Mouse (Mus musculus) kidney, adult 9 months (tissue): ENCODE measurements around the gene Fam107b.

Source experiments
- DNase-seq: peaks from one replicate; pipeline ENCODE4 v3.0.0; 2022

Gene Fam107b

DNA sequence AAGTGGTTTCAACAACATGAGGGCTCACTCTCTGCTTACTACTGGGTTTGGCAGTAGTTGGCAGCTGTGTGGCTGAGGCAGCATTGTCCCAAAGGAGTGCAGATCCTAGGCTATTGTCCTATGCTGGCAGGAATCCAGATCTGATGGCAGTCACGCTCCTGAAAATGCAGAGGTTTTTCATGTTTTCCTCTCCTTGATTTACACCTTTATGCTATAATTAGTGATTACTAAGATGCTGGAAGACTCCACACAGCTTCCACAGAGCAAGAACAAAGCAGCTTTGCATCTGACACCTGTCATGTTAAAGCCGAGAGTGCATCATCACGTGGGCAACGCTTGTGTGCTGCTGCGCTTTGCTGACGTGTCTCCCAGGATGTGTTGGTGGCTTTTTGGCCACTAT, 172.2 kb downstream of the Fam107b start:
- no peak for DNase-seq

DNA sequence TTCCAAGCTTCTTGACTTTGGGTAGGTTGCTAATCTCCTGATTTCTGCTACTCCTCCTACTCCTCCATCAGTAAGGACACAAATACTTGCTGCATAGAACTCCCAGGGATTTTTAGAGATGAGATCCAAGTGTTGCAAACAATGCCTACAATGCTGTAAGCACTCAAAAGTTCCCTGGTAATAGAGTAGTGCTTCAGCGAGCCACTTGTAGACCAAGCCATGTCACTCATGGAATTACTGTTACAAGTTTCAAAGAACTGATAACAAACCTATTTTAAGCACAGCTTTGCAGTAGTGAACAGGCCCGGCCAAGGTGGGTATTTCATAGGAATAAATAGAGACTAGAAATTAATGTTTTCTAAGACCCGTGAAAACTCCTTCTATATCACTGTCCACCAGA, 174.8 kb downstream of the Fam107b start:
- no peak for DNase-seq

DNA sequence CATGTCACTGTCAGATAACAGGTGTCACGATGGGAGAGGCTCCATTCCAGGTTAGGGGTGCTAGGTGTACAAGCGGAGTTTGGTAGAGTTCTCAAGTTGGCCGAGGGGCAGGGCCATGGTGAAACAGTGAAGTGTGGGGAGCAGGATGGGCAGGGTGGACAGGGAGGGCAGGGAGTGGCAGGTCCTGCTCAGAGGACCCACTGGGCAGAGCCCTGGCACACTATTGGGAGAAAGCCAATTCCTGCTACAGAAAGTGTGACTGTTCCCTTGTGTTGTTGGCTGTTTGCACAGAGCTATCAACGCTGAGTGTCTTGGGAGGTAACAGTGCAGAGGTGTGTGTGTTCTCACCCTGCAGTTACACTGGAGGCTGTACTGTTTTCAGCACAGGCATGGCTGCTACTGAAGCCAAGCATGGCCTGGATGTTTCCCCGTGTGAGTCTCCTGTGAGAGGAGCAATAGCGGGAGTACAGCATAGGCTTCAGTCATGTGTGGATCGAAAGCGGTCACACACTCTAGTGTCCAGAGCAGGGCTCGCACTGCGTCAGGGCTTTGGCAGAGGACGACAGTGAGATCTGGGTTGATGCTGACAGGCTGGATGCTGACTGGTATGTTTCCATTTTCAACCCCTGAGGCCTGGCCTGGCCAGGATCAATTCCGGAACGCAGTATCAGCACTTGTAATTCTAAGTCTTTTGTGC, 175.8 kb downstream of the Fam107b start:
- DNase-seq: no peak

DNA sequence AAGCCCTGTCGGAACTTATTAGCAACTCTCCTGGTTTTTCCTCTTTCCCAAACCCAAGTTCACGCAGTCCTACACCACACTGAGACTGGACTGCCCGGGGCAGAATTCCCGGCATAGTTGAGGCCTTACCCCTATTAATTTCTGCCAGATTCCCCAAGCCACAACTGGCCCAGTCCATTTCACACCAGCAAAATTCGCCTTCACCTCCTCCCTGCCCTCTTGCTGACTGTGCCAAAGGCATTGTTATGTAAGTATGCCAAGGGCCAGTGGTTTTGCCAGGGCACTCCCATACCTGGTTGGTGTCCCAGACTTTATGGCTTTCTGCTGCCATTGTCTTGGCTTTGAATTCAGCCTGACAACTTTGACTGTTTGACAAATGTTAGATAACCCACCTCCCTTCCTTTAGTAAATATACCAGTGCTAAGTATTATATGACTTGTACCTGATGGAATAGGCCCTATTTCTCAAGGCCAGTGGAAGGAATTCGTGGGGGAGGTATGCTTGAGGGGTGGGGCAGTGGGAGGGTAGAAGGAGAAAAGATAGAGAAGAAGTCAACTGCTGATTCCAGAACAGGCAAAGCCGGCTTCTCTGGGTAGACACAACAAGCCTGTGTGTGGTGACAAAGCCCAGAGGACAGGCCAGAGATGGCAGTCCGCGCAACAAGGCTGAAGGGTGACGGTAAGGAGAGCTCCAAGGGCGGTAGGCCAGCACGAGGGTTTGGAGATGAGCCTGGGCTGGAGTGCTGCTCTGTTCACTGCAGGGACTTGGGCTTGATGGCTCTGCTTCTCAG, 178.6 kb downstream of the Fam107b start:
- peak; percentile 92 for DNase-seq

DNA sequence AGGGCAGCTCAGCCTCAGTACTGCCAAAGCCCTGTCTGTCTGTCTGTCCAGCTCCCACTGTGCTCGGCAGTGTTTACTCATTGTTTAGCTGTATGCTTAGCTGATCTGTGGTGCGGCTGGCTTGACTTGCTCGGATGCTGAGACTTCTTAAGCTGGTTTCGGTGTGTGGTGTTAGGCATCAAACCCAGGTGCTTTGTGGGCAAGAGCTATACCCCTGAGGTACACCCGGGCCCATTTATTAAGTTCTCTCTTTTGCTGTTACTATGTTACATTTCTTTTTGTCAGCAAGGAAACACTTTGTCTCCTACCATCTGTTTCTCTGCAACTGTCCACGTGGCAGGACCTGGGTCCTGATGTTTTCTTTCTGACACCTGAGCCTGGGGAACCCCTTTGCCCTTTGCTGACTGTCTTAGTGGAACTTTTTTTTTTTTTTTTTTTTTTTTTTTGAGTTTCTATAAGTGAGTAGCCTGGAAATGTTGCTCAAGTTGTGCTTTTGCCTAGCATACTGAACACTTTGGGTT, 179.3 kb downstream of the Fam107b start:
- no peak for DNase-seq

DNA sequence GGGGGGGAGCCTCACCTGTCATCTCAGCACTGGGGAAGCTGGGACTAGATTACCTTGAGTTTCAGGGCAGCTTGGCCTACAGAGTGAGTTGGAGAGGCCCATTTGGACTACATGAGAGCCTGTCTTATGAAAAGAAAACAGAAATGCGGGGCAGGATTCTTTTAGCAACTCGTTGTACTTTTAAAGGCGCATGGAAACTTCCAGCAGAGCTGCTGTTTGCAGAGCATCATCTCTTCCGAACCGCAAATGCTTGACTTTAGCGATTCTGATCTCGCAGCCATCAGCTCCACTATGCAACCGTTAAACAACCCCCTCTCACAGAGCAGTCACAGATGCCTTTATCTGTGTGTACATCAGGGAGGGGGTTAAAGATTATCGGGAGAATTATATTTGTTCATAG, 179.8 kb downstream of the Fam107b start:
- no peak for DNase-seq

DNA sequence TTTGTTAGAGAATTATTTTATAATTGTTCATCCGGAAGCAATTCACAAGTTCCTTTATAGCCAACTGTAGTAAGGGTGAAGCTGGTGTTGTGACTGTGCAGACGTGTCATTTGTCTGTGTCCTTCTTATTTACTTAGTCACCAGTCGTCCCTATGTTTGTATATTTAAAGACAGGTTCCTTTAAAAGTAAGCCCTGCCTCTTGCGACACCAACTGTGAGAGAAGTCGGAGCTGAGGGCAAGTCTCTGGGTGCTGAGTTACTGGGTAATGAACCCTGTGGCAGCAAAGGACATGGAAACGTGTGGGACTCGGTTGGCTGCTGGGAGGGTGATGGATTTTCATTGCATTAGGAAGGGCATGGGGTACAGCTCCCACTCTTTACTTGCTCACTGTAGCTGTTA, 182.1 kb downstream of the Fam107b start:
- DNase-seq: peak; percentile 51

DNA sequence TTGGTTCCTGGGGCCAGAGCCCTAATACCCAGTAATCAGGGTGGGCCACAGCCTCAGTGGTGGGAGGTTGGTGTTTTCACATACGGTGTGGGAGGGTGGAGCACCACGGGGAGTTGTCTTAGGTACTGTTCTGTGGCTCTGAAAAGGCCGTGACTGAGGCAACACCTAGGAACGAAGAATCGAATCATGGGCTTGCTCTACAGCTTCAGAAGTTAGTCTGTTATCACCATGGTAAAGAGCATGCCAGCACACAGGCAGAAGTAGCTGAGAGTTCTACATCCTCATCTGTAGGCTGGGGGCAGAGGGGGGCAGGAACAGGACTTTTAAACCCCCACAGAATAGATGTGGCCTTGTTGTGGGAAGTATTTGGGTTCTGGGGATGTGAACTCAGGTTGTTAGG, 182.6 kb downstream of the Fam107b start:
- DNase-seq: no peak

DNA sequence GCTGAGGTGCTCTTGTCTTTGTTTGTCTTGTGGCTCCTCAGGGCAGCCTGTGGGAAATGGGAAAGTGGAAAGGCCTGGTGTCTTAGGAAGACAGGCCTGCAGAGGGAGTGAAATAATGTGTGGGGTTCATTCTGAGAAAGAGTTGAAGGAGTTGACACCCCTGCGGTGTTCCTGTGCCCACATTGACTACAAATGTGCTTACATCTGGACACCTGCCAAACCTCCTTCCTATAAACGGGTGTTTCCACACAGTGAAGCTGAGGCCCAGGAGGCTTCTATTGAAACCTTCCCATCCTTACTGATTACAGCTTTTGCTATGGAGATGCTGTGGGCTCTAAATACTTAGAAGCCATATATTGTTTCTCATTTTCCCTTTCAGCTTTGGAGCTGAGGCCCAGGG, 183.5 kb downstream of the Fam107b start:
- peak; percentile 33 for DNase-seq

DNA sequence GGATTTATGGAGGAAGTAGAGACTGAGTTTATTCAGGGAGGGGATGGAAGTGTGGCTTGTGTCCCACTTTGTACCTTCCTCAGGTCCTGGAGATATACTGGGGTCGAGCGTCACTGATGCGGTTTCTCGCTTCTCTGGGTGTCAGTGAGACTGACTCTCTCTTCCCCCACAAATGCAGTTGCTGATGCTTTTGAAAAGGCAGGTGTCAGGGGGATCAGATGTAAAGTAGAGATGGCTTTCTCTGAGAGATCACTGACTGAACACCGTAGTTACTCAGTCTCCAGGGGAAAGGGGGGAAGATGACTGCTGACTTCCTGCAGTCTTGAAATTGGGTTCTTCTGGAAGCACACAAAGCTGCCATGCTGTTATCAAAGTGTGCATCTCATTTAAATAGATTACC, 185.6 kb downstream of the Fam107b start:
- DNase-seq: no peak

DNA sequence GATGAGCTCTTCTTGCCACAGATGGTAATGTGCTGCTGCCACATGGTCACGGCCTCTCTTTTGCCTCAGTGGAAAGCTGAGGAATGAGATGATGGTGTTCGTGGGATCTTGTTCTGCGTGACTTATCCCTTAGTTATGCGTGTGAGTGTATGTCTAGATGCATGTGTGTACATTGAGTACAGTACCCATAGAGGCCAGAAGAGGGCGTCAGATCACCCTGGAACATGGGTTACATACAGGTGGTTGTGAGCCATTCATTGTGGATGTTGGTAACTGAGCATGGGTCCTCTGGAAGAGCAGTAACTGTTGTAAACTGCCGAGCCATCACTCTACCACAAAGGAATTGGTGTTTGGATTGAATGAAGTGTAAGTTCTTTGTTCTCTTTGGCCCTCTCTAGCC, 188.1 kb downstream of the Fam107b start:
- DNase-seq: peak; percentile 12

DNA sequence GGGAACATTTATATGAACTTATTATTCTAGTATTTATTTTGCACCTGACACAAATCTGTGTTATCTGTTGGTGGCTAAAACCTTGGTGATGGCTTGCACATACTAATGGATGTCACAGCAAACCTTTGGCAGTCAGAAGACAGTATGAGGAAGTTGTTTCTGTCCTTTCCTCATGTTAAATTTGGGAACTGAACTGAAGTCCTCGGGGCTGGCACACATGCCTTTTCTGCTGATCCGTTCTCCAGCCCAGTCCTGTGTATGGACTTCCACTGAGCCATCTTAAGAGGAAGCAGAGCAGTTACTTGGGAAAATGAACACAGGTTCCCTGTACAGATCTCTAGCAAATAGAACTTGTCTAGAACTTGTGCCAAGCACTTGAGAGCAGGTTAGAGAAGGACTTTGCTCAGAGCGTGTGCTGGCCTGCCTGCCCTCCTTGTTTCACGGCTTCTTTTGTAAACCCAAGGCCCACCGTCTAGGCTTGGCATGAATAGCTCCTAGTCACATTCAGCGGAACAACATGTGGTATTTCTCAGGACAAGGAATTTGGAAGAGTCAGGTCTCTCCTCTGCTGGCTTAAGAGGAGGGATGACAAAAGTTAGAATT, 190.0 kb downstream of the Fam107b start:
- peak; percentile 67 for DNase-seq

DNA sequence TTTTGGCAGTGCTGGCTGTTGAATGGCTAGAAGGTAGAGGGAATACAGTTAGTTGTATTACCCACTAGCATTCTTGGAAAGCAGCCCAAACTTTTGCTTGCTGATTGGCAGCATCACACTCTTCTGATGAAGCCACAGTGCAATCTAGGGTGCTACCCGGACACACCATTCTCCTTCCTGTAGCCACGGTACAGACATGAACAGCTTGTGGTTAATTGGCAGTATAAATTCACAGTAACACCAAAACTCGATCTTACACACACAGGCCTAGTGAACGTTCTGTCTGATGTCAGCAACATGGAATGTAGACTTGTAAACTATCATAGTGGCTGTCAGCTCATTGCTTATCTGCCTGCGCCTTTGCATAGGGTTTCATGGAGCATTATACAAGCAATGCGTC, 193.8 kb downstream of the Fam107b start:
- DNase-seq: peak; percentile 30

DNA sequence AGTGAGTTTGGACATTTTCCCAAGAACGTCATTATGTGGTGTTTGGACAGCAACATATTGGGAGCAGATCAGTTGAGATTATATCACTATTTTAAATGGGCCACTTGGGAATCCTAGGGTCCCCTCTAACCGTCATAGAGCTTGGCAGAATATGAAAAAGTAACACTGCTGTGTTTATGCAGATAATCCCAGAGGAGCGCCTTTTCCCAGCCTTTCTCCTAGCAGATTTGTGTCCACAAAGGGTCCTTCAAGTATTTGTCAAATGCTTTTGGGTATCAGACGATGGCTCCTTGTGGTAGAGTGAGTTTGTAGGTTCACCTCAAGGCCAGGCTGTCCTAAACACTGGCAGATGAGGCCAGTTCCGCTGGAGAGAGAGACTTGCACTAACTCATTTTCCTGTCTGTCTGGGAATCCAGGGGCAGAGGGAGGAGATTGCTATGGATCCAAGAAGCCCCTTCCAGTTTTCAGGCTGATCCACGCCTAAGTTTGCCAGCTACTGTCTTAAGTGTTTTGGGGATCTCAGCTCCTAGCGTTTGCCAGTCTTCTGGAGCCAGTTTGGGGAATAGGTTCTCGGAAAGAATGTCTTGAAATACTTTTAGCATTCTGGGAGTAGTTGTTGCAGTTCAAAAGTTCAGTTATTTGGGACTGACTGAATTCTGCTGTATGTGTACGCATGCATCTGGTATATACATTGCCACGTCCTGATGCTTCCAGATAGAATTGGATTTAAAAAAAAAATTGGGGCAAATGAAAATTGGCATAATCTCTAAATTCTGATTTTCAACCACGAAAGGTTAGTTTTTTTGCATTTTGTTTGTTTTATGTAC, 195.9 kb downstream of the Fam107b start:
- DNase-seq: no peak

DNA sequence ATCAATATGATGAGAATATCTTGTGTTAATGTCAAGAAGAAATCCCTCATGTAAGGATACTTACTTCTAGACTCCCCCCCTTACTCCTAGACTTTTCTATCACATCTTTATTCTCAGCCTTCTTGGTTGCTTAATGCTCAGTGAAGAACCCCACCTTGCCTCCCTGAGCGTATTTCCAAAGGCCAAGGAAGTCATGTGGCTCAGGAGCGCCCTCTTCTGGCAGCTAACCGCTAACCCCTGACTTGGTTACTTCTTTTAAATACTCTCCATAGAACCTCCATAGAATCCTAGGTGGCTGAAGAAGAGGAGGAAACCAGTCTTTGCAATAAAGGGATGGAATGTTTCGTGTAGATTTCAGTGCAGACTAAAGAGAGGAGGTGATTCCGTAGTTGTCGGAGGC, 199.0 kb downstream of the Fam107b start:
- peak; percentile 76 for DNase-seq

DNA sequence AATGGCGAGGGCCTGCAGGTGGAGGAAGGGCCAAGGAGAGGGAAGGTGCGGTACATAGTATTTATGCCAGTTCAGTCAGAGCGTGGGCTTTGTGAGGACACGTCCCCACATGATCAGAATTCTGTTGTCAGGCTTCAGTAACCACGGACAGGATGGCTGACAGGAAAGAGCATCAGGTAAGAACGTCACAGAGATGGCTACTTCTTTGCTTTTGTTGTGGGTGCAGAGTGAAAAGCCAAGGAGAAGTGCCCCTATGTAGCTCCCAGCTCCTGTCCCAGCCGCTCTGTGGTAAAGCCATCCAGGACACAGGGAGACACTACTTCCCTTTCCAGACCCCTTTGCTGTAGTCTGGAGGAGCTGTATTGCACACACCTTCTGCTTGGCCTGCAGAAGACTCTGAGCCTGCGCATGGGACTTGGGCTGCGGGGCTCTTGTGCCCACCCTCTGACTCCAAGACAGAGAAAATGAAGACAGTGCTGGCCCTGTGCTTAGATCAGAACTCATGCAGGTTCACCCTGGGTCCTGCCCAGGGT, 199.6 kb downstream of the Fam107b start:
- DNase-seq: no peak

DNA sequence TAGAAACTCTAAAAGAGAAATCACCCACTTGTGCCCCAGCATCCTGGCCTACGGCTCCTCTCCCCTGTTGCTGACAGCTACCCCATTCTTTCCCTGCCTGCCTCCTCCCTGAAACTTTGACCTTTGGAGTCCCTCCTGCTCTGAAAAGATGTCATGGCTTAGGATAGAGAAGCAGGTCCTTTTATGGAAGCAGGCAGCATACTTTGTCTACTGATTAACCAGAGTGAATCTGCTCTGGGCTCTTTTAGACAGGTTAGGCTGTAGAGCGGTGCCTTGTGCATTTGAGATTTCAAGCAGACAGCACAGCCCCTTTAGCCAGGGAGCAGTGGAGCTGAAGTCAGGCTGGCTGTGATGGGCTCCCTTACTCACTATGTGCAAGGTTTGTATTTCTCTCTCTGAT, 200.1 kb downstream of the Fam107b start:
- DNase-seq: peak; percentile 91

DNA sequence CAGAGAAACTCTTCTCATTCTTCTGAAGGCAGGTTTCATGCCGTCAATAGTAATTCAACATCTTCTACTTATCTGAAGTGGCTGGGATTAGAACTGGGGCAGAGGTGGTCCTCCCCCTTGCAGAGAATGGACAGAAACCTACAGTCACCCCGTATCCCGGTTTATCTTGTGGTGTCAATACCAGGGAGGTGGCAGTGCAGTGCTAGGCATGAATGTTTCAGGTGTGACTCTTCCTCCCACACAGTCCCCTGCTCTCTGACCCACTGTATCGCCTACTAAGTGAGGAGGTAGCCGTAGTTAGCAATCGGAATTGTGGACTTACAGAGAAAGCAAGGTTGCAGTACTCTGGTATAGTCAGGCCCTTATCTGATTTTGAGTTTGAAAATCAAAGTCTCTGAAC, 201.2 kb downstream of the Fam107b start:
- DNase-seq: no peak

DNA sequence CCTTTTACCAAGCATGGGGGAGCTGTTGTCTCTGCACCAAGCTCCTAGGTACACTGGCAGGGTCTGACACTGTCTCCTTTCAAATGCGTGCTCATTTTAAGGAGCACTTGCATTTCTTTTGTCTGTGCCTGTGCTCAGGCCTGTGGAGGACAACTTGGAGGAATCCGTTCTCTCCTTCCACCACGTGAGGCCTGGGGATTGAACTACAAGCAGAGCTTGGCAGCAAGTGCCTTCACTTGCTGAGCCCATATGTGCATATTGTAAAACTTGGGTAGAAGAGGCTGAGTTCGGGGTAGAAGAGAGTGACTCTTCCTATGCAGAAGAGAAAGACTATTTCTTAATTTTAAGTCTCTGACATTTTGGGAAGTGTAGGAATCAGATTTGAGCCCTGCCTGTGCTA, 202.8 kb downstream of the Fam107b start:
- DNase-seq: no peak

DNA sequence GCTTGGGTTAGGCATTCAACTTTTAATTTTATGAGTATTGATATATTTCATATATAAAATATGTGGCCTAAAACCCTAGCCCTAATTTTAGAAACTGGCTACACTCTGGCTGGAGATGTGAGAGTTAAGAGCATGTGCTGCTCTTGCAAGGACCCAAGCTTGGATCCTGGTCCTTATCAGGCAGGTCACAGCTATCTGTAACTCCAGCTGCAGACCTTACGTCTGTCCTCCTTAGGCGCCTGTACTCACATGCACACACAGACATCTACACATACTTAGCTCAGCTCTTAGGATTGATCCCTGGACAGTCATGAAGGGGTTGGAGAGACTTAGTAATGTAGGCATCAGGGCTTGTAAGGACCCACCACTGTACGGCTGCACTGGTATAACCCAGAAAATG, 205.3 kb downstream of the Fam107b start:
- DNase-seq: no peak

DNA sequence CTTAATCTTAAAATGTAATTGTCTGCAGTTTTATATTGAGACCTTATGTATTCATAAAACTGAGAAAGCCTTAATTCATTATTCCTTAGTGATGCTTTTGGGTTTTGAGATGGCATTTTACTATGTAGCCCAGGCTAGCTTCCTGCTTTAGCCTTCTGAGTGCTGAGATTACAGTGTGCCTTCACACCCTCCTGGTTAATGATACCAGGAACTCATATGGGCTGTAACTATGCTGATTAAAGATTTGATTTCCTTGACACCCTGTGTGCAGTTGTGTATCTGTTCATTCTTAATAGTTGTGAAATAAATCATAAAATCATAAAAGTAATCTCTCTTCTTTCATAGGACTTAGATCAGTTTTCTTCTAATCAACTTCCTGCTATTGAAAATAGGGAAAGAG, 205.8 kb downstream of the Fam107b start:
- no peak for DNase-seq

DNA sequence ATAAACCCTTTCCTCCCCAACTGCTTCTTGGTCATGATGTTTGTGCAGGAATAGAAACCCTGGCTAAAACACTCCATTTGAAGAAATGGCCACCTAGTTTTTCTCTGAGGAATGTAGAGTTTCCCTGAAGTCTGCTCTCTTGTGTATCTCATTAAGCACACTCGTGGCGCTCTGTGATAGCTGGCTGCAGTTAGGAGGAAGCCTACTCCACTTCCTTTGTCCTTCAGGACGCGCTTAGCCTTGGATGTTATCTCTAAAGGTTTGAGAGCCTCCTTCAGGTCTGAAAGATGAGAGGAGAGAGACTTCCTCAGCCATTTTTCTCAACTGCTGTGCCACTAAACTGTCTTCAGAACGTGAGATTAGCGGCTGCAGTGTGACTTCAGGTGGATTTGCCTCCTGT, 207.4 kb downstream of the Fam107b start:
- DNase-seq: no peak

DNA sequence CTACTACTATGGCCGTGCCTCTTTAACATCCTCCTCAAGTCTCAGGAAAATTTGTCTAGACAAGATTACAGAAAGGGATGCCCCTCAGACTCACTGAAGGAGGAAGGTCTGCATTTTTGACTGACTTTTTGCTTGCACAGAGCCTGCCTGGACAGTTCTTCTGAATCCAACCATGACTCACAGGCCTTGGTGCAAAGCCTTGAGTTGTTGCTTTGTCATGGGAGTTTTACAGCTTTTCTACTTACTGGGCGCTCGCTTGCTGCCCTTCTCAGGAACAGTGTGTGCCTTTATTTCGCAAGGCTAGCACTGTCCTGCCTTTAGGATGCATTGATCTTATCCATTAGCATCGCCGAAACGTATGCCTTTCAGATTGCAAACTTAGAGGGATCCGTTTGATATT, 215.3 kb downstream of the Fam107b start:
- no peak for DNase-seq
